Mouse (Mus musculus): ENCODE data around the gene Amot. TPM values are rescaled to one million over a fixed set of nuclear protein-coding genes. Genes with fewer than 3 reads are reported as not detected.

Amot gene
- polyA plus RNA-seq (2012; ENCODE audit: insufficient read depth, insufficient read length, missing spikeins) = 0.92 and 2.3 TPM in 2 replicates

- TF ChIP-seq POLR2A (IDR thresholded peaks at IDR 0.05; ENCODE audit: borderline replicate concordance, low read depth, low read length) = no peak
- TF ChIP-seq CTCF (IDR thresholded peaks at IDR 0.05; ENCODE audit: low read depth, low read length) = no peak
- H3K27ac ChIP-seq (ENCODE audit: insufficient read depth, low read depth, low read length) = no peak within 1 kb of the TSS
- peak within 1 kb of the TSS; percentile 28 for H3K4me3 ChIP-seq (ENCODE audit: insufficient read depth, low read length)
- H3K4me1 ChIP-seq (ENCODE audit: control insufficient read depth, insufficient read depth, low read length) = no peaks in the 10 kb centered on the region
Observed at GRCm38 (mm10) chrX:145504717-145505415, at the start of gene Amot. Gene Amot (minus strand): TSS chrX:145505181.

- H3K4me3 ChIP-seq (ENCODE audit: insufficient read depth, low read length) = no peak overlapping the region
- TF ChIP-seq POLR2A (IDR thresholded peaks at IDR 0.05; ENCODE audit: borderline replicate concordance, low read depth, low read length) = no peak
- TF ChIP-seq CTCF (IDR thresholded peaks at IDR 0.05; ENCODE audit: low read depth, low read length) = no peak
- H3K4me1 ChIP-seq (ENCODE audit: control insufficient read depth, insufficient read depth, low read length) = no peaks in the 10 kb centered on the region
- no peak overlapping the region for H3K27ac ChIP-seq (ENCODE audit: insufficient read depth, low read depth, low read length)
Observed at GRCm38 (mm10) chrX:145545060-145545459, 40.1 kb upstream of the Amot start.

GRCm38 (mm10) chrX:145543602-145544490 lies 38.9 kb upstream of the Amot start:
- H3K4me3 ChIP-seq (ENCODE audit: insufficient read depth, low read length) = no peak overlapping the region
- no peaks in the 10 kb centered on the region for H3K4me1 ChIP-seq (ENCODE audit: control insufficient read depth, insufficient read depth, low read length)
- no peak overlapping the region for H3K27ac ChIP-seq (ENCODE audit: insufficient read depth, low read depth, low read length)
- TF ChIP-seq POLR2A (IDR thresholded peaks at IDR 0.05; ENCODE audit: borderline replicate concordance, low read depth, low read length) (no peak), CTCF (IDR thresholded peaks at IDR 0.05; ENCODE audit: low read depth, low read length) (no peak)

GRCm38 (mm10) chrX:145541050-145541449 lies 36.1 kb upstream of the Amot start:
- TF ChIP-seq CTCF (IDR thresholded peaks at IDR 0.05; ENCODE audit: low read depth, low read length) (no peak), POLR2A (IDR thresholded peaks at IDR 0.05; ENCODE audit: borderline replicate concordance, low read depth, low read length) (no peak)
- H3K27ac ChIP-seq (ENCODE audit: insufficient read depth, low read depth, low read length) = no peak overlapping the region
- H3K4me3 ChIP-seq (ENCODE audit: insufficient read depth, low read length) = no peak overlapping the region
- H3K4me1 ChIP-seq (ENCODE audit: control insufficient read depth, insufficient read depth, low read length) = no peaks in the 10 kb centered on the region

- Histone ChIP-seq H3K4me3 (ENCODE audit: insufficient read depth, low read length) (no peak overlapping the region), H3K27ac (ENCODE audit: insufficient read depth, low read depth, low read length) (no peak overlapping the region), H3K4me1 (ENCODE audit: control insufficient read depth, insufficient read depth, low read length) (no peaks in the 10 kb centered on the region)
- no peak for TF ChIP-seq CTCF (IDR thresholded peaks at IDR 0.05; ENCODE audit: low read depth, low read length)
- no peak for TF ChIP-seq POLR2A (IDR thresholded peaks at IDR 0.05; ENCODE audit: borderline replicate concordance, low read depth, low read length)
Observed at GRCm38 (mm10) chrX:145540321-145540720, 35.3 kb upstream of the Amot start.

GRCm38 (mm10) chrX:145529602-145530001 lies 24.6 kb upstream of the Amot start:
- no peak for TF ChIP-seq CTCF (IDR thresholded peaks at IDR 0.05; ENCODE audit: low read depth, low read length)
- no peak for TF ChIP-seq POLR2A (IDR thresholded peaks at IDR 0.05; ENCODE audit: borderline replicate concordance, low read depth, low read length)
- Histone ChIP-seq H3K4me3 (ENCODE audit: insufficient read depth, low read length) (no peak overlapping the region), H3K4me1 (ENCODE audit: control insufficient read depth, insufficient read depth, low read length) (no peaks in the 10 kb centered on the region), H3K27ac (ENCODE audit: insufficient read depth, low read depth, low read length) (no peak overlapping the region)

GRCm38 (mm10) chrX:145516322-145517066 lies 11.5 kb upstream of the Amot start:
- Histone ChIP-seq H3K4me3 (ENCODE audit: insufficient read depth, low read length) (no peak overlapping the region), H3K4me1 (ENCODE audit: control insufficient read depth, insufficient read depth, low read length) (no peaks in the 10 kb centered on the region), H3K27ac (ENCODE audit: insufficient read depth, low read depth, low read length) (no peak overlapping the region)
- TF ChIP-seq CTCF (IDR thresholded peaks at IDR 0.05; ENCODE audit: low read depth, low read length) (no peak), POLR2A (IDR thresholded peaks at IDR 0.05; ENCODE audit: borderline replicate concordance, low read depth, low read length) (no peak)

GRCm38 (mm10) chrX:145515498-145516158 lies 10.6 kb upstream of the Amot start:
- Histone ChIP-seq H3K4me1 (ENCODE audit: control insufficient read depth, insufficient read depth, low read length) (no peaks in the 10 kb centered on the region), H3K27ac (ENCODE audit: insufficient read depth, low read depth, low read length) (no peak overlapping the region), H3K4me3 (ENCODE audit: insufficient read depth, low read length) (no peak overlapping the region)
- TF ChIP-seq POLR2A (IDR thresholded peaks at IDR 0.05; ENCODE audit: borderline replicate concordance, low read depth, low read length) (no peak), CTCF (IDR thresholded peaks at IDR 0.05; ENCODE audit: low read depth, low read length) (no peak)

GRCm38 (mm10) chrX:145510675-145511074 lies 5.7 kb upstream of the Amot start:
- Histone ChIP-seq H3K4me3 (ENCODE audit: insufficient read depth, low read length) (no peak overlapping the region), H3K27ac (ENCODE audit: insufficient read depth, low read depth, low read length) (no peak overlapping the region), H3K4me1 (ENCODE audit: control insufficient read depth, insufficient read depth, low read length) (no peaks in the 10 kb centered on the region)
- TF ChIP-seq POLR2A (IDR thresholded peaks at IDR 0.05; ENCODE audit: borderline replicate concordance, low read depth, low read length) = no peak
- TF ChIP-seq CTCF (IDR thresholded peaks at IDR 0.05; ENCODE audit: low read depth, low read length) = no peak
